Mouse (Mus musculus): ENCODE measurements around the gene Pros1.
A peak's percentile ranks its signal among the peaks of the same experiment; 100 is the strongest.

Gene Pros1

DNA sequence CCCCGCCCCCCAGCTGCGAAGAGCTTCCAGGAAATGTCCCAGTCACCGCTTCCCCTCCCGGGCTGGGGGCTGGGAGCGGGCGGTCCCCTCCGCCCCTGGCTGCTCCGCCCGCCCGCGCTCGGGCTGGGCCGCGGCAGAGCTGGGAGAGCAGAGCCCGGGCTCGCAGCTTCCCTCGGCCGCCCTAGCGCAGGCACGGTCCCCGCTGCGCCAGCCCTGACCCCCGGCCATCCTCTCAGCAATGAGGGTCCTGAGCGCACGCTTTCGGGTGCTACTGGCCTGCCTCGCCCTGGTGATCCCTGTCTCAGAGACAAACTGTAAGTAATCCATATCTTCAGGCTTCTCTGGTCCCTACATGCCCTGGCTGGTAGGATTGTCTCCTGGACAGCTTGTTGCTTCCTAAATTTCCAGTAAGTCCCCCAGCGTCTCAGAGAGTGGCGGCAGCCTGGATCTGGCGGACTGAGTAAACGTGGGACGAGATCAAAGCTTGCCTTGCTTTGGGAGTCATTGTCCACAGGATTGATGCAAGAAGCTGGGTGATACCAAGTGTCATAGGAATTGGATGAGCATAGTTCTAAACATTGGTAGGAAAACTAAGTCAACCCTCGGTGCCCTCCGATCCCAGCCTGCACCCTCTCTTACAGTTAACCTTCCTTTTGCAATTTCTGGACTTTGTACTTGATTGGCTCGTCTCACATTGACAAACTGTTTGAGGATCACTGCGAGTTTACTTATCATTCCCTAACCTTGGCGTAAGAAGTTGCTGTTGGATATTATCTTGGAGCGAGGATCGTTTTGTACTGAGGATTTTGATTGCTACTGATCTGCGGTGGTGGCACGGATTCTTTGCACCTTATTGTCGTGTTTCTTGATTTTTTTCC is at the start of gene Pros1:
Gene Pros1, plus strand, starts transcription at position 117 of the 878 bp plus-strand sequence.
- no peak for DNase-seq (ENCODE audit: low read depth)

DNA sequence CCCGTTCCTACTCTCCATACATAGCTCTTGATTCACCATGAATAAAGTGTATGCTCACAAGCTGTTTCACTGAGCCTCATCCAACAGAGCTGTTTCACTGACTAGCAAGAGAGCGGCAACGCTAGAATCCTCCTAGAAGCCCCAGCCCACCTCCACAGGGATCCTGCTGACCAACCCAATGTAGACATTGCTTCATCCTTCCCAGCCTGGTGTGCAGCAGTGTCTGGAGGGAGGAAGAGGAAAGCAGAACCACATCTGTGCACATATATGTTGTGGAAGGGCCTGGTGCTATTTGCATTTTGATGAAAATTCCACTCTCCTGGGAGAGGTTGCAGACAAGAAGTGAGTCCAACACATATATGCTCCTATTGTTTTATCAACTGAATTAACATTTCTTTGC is 49.5 kb upstream of the Pros1 start:
- DNase-seq (ENCODE audit: low read depth) = no peak

DNA sequence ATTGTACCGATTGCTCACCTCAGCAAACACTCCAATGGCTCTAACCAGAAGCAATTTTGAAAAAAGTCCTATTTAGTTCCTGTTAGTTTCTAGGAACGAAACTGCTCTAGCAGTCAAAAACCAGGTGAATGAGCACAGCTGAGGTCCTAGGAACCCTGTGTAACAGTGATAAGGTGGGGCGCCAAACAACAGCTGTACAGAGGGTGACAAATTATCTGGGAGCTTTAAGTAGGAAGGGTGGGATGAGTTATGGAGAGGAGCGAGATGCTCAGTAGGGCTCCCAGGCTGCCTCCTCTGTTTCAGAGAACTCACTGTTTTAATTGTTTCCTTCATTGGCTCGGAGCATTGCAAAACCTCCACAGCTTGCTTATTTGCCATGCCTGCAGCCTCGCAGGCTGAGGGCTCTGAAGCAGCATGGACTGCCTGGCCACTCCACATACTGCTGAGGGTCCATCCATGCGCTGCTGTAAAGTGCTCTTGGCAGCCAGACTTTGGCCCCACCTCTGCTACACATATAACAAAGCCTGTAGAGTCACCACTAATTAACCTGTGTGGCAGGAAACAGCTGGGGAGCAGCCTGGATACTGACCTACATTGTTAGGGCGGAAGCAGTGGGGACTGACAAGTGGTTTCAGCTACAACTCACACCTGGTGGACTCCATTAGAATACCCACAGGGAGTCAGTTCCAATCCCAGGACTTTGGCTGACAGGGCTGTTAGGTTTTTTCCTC is 46.7 kb upstream of the Pros1 start:
- no peak for DNase-seq (ENCODE audit: low read depth)

DNA sequence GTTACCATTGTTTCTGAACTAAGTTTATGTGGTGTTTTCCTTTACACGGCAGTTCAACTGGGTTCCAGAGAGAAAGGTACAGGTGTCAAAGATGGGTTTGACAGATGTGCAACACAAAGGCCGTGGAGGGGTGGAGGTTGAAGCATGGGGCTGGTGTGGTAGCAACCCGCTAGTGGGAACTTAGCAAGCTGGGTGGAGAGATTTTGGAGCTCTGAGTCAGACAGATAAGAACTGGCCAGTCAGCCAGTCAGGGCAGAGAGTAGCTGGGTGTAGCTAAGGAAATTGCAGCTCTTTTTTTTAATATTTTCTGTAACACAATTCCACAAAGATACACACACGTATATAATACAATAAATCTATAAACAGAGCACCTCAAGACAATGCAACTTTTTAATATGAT is 43.3 kb upstream of the Pros1 start:
- DNase-seq (ENCODE audit: low read depth) = no peak

DNA sequence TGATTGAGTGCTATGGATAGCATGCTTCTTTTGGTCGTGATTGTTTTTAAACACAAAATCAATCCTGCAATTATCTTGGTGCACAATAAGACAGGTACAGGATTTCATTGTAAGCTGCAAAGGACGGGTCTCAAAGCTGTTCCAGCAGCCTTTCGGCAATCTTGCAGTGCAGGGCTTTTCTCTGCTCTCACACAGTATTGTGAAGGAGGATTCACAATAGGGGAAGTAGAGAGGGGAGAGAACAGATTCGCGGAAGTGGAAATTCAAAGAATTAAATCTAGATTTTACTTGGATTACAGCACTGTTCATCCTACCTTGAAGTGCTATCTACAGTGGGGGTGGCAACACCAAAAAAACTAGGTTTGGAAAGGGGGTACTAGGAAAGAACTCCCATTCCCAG is 40.3 kb upstream of the Pros1 start:
- DNase-seq (ENCODE audit: low read depth) = no peak

DNA sequence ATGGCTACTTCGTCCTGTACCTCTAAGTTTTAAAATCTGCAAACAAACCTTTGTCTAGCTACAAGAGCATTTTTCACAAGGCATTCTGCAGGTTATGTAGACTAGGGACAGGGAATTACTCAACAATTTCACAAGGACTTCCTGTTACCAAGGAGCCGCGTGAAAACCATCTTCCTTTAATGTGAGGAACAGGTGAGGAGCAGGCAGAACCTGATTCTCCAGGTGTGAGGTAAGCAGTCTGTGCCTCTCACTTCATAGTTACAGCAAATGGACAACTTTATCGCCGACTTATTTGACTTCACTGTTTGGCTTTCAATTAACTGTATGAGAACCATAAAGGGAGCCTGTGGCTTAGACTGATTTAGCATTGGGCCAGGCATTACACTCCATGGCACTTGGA is 39.6 kb upstream of the Pros1 start, which contains the start of gene Stx19:
Gene Stx19, plus strand, starts transcription at position 186 of the 400 bp plus-strand sequence.
- DNase-seq (ENCODE audit: low read depth) = no peak

DNA sequence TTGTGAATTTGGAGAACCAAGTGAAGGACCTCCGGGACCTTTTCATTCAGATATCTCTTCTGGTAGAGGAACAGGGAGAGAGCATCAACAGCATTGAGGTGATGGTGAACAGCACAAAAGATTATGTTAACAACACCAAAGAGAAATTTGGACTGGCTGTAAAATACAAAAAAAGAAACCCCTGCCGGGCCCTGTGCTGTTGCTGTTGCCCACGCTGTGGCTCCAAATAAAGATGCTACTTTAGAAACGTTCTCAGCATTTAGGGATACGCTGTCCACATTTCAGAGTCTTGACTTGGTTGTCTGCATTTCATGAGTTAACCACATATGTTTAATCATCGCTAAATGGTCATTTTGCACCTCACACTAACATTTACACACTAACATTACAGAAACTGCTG is 31.6 kb upstream of the Pros1 start:
- DNase-seq (ENCODE audit: low read depth) = no peak

DNA sequence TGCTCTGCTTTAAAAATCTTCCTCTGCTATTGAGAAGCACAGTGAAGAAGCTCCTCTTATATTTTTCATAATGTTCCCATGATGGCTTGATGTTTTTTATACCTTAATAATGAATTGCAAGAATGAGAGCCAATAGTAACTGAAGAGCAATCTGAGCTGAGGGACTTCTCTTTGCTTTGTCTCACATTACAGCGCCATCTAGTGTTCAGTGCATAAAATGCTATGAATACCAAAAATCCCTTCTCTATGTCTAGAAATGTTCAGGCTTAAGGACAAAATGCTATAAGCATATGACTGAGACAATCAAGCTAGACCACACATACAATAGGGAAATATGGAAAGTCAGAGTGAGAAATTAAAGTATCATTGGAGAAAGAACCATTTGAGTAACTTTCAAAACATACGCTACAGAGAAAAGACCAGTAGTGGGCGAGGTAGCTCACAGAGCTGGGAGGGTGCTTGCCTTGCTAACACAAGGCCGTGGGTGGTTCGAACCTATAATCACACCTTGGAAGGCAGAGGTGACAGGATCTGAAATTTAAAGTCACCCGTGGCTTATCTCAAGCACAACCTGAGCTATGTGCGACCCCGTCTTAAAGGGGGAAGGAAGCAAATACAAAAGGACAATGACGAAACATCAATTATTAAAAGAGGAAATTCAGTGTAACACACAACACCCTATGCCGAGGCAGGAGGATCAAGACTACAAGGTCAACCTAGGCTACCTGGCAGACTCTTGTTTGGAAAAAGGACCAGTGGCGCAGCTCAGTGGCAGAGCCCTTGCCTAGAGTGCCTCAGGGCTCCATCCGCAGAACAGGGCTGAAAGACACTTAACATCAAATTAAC is 27.7 kb upstream of the Pros1 start:
- DNase-seq (ENCODE audit: low read depth) = no peak

DNA sequence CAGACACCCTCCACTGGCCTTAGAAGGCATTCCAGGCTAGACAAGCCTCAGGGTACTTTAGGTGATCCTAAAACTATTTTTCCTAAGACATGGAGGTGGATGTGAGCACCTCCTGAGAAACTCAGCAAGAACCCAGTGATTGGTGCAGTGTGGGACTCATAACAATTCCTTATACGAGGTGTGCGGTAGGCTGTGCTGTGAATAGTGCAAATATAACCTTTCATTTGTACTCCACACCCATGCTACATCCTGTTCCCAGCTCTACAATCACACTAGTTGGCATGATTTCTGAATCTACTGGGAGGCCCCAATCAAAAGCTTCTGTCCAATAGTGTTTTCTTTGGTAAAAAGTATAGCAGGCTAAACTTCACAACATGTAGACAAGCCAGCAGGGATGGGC is 22.1 kb upstream of the Pros1 start:
- DNase-seq (ENCODE audit: low read depth) = no peak

DNA sequence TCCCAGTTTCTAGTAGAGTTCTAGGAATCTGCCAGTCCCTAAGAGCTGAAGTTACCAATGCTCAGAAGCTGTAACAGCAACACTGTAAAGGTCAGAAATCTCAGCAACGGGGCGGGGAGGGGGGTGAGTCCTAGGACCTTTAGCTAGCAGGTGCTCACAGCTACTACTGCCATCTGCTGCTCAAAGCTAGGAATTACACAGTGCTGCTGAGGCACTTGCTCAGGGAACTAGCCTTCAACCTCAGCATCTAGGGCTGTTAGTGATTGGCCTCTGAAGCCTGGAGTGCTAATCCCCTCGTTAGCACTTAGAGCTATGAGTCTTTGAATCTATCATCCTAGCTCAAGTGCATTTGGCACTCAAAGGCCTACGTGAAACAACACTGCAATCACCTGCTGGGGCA is 21.6 kb upstream of the Pros1 start:
- no peak for DNase-seq (ENCODE audit: low read depth)

DNA sequence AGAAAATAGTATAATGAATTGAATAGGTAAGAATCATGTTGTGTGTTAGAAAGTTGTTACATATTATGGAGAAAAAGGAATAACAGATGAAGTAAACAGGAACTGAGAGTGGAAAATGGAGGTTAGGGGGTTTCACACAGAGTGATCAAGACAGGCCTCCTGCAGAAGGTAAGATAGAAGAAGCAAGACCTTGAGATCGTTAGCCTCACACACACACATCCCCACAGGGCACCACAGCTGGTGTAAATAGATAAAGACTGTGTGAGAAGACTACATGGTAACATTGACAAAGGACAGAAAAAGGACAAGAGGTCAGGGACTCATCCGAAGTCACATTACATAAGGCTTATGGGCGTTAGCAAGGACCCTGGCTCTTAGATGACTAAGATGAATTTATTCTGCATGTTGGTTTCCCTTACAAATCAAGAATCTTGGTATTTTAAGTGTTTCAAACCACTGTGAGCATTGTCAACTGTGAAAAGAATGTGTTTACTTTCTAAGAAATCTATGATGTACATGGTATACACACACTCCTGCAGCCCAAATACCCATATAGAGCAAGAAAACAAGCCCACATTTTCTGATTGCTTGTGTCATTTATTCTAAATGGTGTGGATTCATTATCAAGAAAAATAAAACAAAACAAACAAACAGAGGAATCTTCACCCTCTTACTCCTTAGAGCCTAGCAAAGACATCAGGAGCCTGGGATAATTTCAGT is 19.9 kb upstream of the Pros1 start:
- no peak for DNase-seq (ENCODE audit: low read depth)

DNA sequence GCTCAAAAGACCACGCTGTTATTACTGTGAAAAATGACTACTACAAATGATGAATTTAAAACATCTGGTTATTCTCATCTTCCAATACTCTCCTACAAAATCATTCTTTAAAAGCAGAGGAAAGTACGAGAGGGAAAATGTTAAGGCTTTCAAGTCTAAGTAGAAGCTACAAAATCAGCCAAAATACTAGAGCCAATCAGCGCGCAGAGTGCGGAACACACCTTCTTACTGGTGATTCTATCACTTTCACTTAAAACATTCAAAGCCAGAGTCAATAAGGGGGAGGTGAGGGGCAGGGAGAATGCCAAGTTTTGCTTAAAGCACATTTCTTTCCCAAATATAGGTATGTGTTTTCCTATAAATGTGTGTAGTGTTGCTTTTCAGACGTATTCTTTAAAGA is 8.8 kb upstream of the Pros1 start:
- DNase-seq (ENCODE audit: low read depth) = no peak

DNA sequence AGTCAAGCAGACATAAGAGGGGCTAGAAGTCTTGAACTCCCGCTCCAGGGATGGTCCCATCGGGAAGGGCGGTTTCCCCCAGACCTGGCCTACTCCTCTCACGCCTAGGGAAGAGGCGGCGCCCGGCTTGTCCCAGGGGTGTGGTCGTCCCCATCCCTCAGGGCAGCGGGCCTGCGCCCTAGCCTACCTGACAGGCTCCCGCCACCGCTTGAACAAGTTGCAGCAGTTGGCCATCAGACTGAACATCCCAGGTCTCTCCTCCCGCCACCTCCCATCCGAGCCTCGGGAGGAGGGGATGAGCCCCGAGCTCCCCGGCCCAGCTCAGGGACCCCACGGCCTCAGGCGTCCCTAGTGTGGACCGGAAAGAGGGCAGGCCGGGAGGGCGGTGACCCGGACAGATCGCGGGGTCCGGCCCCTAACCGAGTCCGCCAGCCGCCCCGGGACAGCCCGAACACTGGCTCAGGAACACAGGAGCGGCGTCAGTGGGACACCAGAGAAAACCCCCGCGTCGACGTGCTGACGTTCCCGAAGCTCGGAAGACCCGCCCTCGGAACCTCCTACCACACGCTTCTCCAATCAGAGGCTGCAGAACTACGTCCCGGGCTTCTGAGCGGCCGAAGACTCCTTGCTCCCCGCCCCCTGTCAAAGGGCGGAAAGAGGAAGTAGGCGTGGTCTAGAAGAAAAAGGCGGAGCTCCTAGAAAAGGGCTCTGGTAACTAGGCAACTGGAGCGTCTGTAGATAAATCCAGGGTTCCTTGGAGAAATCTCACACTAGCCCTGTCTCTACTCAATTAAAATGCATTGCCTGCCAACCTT is 7.4 kb upstream of the Pros1 start, which contains the start of gene Arl13b:
Gene Arl13b, minus strand, starts transcription at position 543 of the 815 bp plus-strand sequence.
- peak; percentile 97 for DNase-seq (ENCODE audit: low read depth)

DNA sequence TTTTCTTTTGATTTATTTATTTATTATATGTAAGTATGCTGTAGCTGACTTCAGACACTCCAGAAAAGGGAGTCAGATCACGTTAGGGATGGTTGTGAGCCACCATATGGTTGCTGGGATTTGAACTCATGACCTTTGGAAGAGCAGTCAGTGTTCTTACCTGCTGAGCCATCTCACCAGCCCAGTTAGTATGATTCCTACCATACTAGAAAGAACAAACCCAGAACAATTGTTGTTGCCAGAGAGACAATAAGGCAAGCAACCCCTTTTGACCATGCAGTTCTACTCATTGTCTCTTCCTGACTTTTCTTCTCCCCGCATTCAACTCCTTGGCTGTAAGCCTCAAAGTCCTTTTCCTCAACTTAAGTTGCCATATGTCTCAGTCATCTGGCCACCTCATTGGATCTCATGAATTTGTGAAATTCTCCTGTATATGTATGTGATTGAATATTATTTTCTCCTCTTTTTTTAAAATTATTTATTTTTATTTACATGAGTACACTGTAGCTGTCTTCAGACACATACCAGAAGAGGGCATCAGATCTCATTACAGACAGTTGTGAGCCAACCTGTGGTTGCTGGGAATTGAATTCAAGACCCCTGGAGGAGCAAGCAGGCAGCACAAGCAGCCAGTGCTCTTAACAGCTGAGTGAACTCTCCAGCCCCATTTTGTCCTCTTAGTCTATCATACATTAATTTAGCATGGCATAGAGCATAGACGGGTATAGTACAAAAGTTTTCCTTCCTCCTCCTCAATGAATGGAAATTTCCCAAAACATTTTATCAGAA is 1.4 kb upstream of the Pros1 start:
- no peak for DNase-seq (ENCODE audit: low read depth)

DNA sequence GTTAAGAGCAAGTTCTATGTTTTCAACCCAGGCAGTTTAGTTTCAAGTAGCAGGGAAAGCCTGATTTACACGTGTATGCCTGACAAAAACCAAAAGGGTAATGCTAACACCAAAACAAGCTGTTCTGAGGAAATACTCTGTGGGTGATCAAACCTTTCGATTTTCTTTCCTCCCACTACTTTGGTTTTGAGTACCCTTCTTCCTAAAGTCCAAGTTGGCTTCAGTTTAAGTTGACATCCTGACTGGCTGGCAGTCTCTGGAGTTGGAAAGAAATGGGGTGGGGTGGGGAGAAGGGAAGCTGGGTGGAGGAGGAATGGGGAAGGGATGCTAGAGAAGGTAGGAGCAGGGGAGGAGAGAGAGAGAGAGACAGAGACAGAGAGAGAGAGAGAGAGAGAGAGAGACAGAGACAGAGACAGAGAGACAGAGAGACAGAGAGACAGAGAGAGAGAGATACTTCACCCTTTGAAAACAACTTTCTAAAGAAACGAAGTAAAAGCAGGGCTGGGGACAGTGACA is 438 bp upstream of the Pros1 start:
- DNase-seq (ENCODE audit: low read depth) = no peak

DNA sequence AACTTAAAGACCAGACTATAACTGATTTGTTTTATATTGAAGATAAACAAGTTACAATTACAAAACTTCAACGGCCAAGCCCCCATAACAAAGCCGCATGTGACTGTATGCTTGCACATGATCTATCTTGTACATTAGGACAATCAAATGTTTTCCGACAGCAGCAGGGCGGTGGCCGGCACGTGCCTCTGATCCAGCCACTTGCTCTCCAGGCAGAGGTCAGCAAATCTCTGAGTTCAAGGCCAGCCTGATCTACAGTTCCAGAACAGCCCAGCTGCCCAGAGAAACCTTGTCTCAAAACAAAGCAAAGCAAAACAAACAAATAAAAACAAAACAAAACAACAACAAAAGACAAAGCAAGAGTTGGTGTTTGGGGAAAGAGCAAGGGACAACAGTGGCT is 1.3 kb downstream of the Pros1 start:
- DNase-seq (ENCODE audit: low read depth) = no peak

DNA sequence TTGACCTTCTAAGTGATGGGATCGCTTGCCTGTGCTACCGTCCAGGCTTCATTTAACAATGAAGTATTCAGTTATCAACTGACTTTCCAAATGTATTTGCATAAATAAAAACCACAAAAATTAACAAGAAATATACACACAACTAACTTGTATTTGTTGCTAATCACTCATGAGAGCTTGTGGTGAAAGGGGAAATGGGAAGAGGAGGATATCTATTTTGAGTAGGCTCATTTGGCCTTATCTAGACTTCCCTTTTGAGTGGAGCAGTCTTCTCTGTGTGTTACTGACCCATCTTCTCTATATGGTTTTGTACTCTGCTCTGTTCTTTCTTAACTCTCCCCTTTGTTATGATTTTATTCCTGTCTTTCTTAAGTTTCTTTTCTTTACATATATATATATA is 2.2 kb downstream of the Pros1 start:
- DNase-seq (ENCODE audit: low read depth) = no peak

DNA sequence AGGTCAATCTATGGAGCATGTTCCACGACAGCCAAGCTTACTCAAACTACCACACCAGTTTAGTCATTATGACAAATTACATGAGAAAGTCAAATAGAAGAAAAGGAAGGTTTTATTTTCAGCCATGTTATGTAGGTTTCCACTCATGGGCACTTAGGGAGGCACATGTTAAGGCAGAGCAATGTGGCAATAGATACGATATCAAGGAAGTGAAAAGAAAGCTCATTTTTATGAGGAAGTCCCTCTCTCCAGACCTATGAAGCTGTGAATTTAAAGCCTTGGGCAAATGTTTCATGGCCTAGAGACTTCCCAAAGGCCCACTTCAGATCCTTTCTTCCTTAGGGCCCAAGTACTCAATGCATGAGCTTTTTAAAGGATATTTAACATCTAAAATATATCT is 3.4 kb downstream of the Pros1 start:
- DNase-seq (ENCODE audit: low read depth) = no peak

DNA sequence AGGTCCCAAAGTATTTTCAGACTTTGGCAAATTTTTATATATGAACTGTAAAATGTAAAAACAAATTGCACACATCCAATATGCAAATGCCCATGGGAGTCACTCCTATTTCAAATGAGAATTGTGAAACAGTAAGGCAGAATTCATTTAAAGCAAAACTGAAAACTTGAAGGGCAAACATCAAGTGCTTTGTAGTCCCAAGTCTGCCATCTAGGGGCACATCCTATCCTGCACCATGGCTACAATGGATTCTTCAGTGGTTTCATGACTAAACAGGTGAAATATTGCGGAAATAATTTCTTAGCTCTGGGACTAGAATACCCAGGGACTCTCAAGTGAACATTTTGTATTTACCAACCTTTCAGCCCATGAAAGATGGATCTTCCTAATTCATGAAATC is 3.9 kb downstream of the Pros1 start:
- no peak for DNase-seq (ENCODE audit: low read depth)

DNA sequence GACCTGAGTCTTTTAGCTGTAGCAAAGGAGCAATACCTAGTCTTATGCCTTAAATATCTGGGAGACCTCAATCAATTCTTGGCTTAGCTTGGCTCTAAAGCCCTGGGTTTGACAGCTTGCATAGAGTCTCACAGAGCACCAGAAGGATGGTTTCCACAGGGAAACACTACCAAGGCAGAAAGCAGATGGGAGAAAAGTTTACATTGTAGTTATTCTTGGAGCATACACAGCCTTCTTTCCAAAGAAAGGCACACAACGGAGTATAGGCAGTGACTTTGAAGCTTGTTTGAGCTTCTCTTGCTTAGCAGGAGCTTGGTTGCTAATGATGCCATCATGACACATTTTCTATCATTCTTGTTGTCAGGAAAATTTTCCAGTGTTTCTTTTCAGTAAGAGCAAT is 6.0 kb downstream of the Pros1 start:
- DNase-seq (ENCODE audit: low read depth) = no peak
